Mouse (Mus musculus) monocyte, adult 5-6 weeks (primary cell): ENCODE measurements at regions not wholly inside any gene's neighbourhood (a gene's known extent, or its start where the extent isn't known, plus 50 kb on each side); places are given as distances from the start of the nearest gene placed in this dataset.

Source experiments
- ATAC-seq: fragments of 153-309, 156-312 bp; replicated peaks from 2 replicates; pipeline ENCODE4 v1.8.0; 2017; ENCODE audit warnings: mild to moderate bottlenecking; ENCODE audit not compliant: low TSS enrichment, insufficient number of reproducible peaks, severe bottlenecking, poor library complexity, low FRiP score

- no peak for ATAC-seq
Measured at GRCm38 (mm10) chr4:95489059-95489458, 68.2 kb upstream of the Fggy start.

DNA sequence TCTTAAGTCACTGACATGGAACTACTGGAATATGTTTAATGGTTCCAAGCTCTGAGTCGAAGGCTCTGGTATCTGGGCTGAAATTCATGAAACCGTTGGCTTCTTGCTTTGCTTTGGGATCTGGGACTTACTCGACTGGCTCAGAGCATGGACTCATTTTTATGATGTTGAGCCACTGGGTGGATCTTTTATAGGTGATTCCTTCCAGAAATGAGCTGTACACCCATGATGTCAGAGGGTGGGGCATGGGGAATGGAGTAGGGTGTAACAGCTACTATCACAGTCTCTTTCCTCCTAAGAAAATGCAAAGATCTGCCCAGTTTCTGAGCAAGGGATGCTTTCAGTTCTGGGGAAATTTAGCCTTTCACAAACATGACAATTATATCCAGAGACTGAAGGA, 57.0 kb upstream of the Fggy start:
- no peak for ATAC-seq

DNA sequence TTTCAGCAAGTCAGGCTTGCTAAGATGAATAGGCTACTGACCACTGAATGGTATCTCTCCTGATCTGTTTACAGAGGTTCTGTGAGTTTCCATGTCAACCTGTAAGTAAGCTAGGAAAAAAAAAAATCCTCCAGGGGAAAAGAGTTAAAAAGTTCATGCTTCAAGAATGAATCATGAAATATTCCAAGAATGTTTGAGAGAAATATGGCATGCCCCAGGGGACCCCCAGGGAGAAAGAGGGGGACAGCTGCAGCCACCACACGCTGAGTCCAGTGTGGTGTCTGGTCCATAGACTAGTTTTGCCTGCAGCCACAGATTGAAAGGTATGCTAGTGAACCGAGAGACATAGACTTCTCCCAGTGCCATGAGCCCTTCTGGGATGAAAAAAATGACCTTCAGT, 56.1 kb upstream of the Fggy start:
- ATAC-seq: no peak

DNA sequence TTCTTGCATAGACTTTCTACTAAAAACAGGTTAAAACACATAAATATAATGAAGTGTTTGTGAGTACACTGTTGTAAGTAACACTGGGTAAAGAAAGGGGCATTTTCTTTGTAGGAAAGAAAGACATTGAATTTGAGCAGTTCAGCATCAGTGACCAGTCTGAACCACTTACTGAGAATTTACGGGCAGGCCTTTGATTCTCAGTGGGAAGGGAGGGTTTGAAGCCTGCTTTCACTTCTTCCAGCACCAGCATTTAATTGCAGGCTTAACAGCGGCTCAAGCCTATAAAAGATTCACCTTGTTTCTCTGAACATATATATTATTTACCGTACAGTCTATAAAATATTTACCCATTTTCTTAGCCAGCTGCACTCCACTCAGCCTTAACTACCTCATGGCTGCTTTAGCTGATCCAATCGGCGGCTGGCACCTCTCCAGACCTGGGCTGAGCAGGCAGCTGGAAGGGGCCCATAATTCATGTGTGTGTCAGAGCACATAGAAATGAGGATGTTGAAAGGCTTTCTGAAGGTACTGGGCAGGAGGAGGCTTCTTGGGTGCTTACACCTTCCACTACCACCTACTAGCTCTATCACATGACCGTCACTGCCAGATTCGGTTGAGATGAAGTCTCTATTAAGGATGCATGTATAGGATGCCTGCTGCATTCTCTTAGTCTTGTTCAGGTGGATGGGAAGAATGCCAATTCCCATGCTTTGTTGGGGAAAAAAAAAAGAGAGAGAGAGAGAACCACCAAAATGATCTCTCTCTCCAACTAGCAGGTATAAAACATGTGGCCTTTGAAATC, 50.0 kb upstream of the Fggy start:
- no peak for ATAC-seq
